Mouse (Mus musculus): ENCODE data around the gene Hivep3. TPM values are rescaled to one million over a fixed set of nuclear protein-coding genes. Genes with fewer than 3 reads are reported as not detected.

Gene Hivep3
- polyA plus RNA-seq, 1 experiment from 2014 or later: 8.2 TPM

- Histone ChIP-seq H3K4me2 (ENCODE audit: low read depth, low read length) (no peak overlapping the region), H3K27me3 (replicated peaks; ENCODE audit: control insufficient read depth, insufficient read depth, low read length) (no peaks in the 10 kb centered on the region), H3K4me1 (ENCODE audit: control insufficient read depth, insufficient read depth, low read length) (no peaks in the 10 kb centered on the region), H3K9ac (ENCODE audit: low read depth, low read length) (no peak overlapping the region), H3K27ac (replicated peaks; ENCODE audit: low read depth, low read length) (no peak overlapping the region), H3K4me3 (ENCODE audit: low read depth, low read length) (no peak overlapping the region), H3K9me3 (ENCODE audit: control insufficient read depth, low read length) (no peaks in the 10 kb centered on the region), H3K36me3 (ENCODE audit: control insufficient read depth, insufficient read depth, low read length) (no peaks in the 10 kb centered on the region)
- WGBS: 83% methylated on average over 11 of the region's 11 CpGs
- DNase-seq (ENCODE audit: low spot score) (no peak), ATAC-seq (ENCODE audit: low read depth) (no peak)
Measured at GRCm38 (mm10) chr4:119717443-119717842, 16.1 kb upstream of the Hivep3 start.

GRCm38 (mm10) chr4:119721531-119721930, 12.1 kb upstream of the Hivep3 start:
- Histone ChIP-seq H3K4me2 (ENCODE audit: low read depth, low read length) (no peak overlapping the region), H3K27ac (replicated peaks; ENCODE audit: low read depth, low read length) (no peak overlapping the region), H3K9me3 (ENCODE audit: control insufficient read depth, low read length) (no peaks in the 10 kb centered on the region), H3K4me3 (ENCODE audit: low read depth, low read length) (no peak overlapping the region), H3K9ac (ENCODE audit: low read depth, low read length) (no peak overlapping the region), H3K36me3 (ENCODE audit: control insufficient read depth, insufficient read depth, low read length) (no peaks in the 10 kb centered on the region), H3K4me1 (ENCODE audit: control insufficient read depth, insufficient read depth, low read length) (no peaks in the 10 kb centered on the region), H3K27me3 (replicated peaks; ENCODE audit: control insufficient read depth, insufficient read depth, low read length) (no peaks in the 10 kb centered on the region)
- ATAC-seq (ENCODE audit: low read depth) (no peak), DNase-seq (ENCODE audit: low spot score) (no peak)
- WGBS: 71% methylated on average over 3 of the region's 3 CpGs

- Histone ChIP-seq H3K27ac (replicated peaks; ENCODE audit: low read depth, low read length) (no peak overlapping the region), H3K27me3 (replicated peaks; ENCODE audit: control insufficient read depth, insufficient read depth, low read length) (no peaks in the 10 kb centered on the region), H3K4me3 (ENCODE audit: low read depth, low read length) (no peak overlapping the region), H3K36me3 (ENCODE audit: control insufficient read depth, insufficient read depth, low read length) (no peaks in the 10 kb centered on the region), H3K4me2 (ENCODE audit: low read depth, low read length) (no peak overlapping the region), H3K9me3 (ENCODE audit: control insufficient read depth, low read length) (no peaks in the 10 kb centered on the region), H3K9ac (ENCODE audit: low read depth, low read length) (no peak overlapping the region), H3K4me1 (ENCODE audit: control insufficient read depth, insufficient read depth, low read length) (no peaks in the 10 kb centered on the region)
- 38% methylated on average over 5 of the region's 5 CpGs for WGBS
- ATAC-seq (ENCODE audit: low read depth): no peak
- no peak for DNase-seq (ENCODE audit: low spot score)
Measured at GRCm38 (mm10) chr4:119726074-119726473, 7.5 kb upstream of the Hivep3 start.

- DNase-seq (ENCODE audit: low spot score): no peak
- H3K9me3 ChIP-seq (ENCODE audit: control insufficient read depth, low read length): no peaks in the 10 kb centered on the region
- H3K4me1 ChIP-seq (ENCODE audit: control insufficient read depth, insufficient read depth, low read length): no peaks in the 10 kb centered on the region
- H3K9ac ChIP-seq (ENCODE audit: low read depth, low read length): no peak overlapping the region
- no peak for ATAC-seq (ENCODE audit: low read depth)
- WGBS: 71% methylated on average over 2 of the region's 2 CpGs
- H3K4me3 ChIP-seq (ENCODE audit: low read depth, low read length): no peak overlapping the region
- H3K27ac ChIP-seq (replicated peaks; ENCODE audit: low read depth, low read length): no peak overlapping the region
- no peaks in the 10 kb centered on the region for H3K27me3 ChIP-seq (replicated peaks; ENCODE audit: control insufficient read depth, insufficient read depth, low read length)
- H3K4me2 ChIP-seq (ENCODE audit: low read depth, low read length): no peak overlapping the region
- H3K36me3 ChIP-seq (ENCODE audit: control insufficient read depth, insufficient read depth, low read length): no peaks in the 10 kb centered on the region
Measured at GRCm38 (mm10) chr4:119727871-119728270, 5.7 kb upstream of the Hivep3 start.

GRCm38 (mm10) chr4:119733942-119734341, 358 bp downstream of the Hivep3 start:
- Histone ChIP-seq H3K36me3 (ENCODE audit: control insufficient read depth, insufficient read depth, low read length) (no peaks in the 10 kb centered on the region), H3K4me3 (ENCODE audit: low read depth, low read length) (peak overlapping the region; percentile 75), H3K4me2 (ENCODE audit: low read depth, low read length) (peak overlapping the region; percentile 100), H3K27ac (replicated peaks; ENCODE audit: low read depth, low read length) (no peak overlapping the region), H3K9ac (ENCODE audit: low read depth, low read length) (peak overlapping the region; percentile 72), H3K9me3 (ENCODE audit: control insufficient read depth, low read length) (no peaks in the 10 kb centered on the region), H3K4me1 (ENCODE audit: control insufficient read depth, insufficient read depth, low read length) (peaks cover 4% of the 10 kb centered on the region; the same call in 1 of the 2 replicates), H3K27me3 (replicated peaks; ENCODE audit: control insufficient read depth, insufficient read depth, low read length) (peaks cover 22% of the 10 kb centered on the region)
- no peak for DNase-seq (ENCODE audit: low spot score)
- ATAC-seq (ENCODE audit: low read depth): peak; percentile 19; the same call in 1 of the 2 replicates
- WGBS: 2% methylated on average over 34 of the region's 44 CpGs

- peak overlapping the region; percentile 100 for H3K4me2 ChIP-seq (ENCODE audit: low read depth, low read length)
- peaks cover 22% of the 10 kb centered on the region for H3K27me3 ChIP-seq (replicated peaks; ENCODE audit: control insufficient read depth, insufficient read depth, low read length)
- 23% methylated on average over 4 of the region's 4 CpGs for WGBS
- peaks cover 4% of the 10 kb centered on the region; the same call in 1 of the 2 replicates for H3K4me1 ChIP-seq (ENCODE audit: control insufficient read depth, insufficient read depth, low read length)
- peak overlapping the region; percentile 75 for H3K4me3 ChIP-seq (ENCODE audit: low read depth, low read length)
- H3K9ac ChIP-seq (ENCODE audit: low read depth, low read length): peak overlapping the region; percentile 72
- no peak overlapping the region for H3K27ac ChIP-seq (replicated peaks; ENCODE audit: low read depth, low read length)
- DNase-seq (ENCODE audit: low spot score): no peak
- no peak for ATAC-seq (ENCODE audit: low read depth)
- H3K36me3 ChIP-seq (ENCODE audit: control insufficient read depth, insufficient read depth, low read length): no peaks in the 10 kb centered on the region
- H3K9me3 ChIP-seq (ENCODE audit: control insufficient read depth, low read length): no peaks in the 10 kb centered on the region
Measured at GRCm38 (mm10) chr4:119734352-119734751, 768 bp downstream of the Hivep3 start.

GRCm38 (mm10) chr4:119738641-119739040, 5.1 kb downstream of the Hivep3 start:
- no peak for DNase-seq (ENCODE audit: low spot score)
- no peak for ATAC-seq (ENCODE audit: low read depth)

GRCm38 (mm10) chr4:119739301-119740062, 5.9 kb downstream of the Hivep3 start:
- no peak for ATAC-seq (ENCODE audit: low read depth)

More at GRCm38 (mm10) chr4:119738641-119739040, 5.1 kb downstream of the Hivep3 start:
- 37% methylated on average over 4 of the region's 4 CpGs for WGBS
- Histone ChIP-seq H3K27me3 (replicated peaks; ENCODE audit: control insufficient read depth, insufficient read depth, low read length) (peaks cover 22% of the 10 kb centered on the region), H3K27ac (replicated peaks; ENCODE audit: low read depth, low read length) (no peak overlapping the region), H3K9me3 (ENCODE audit: control insufficient read depth, low read length) (no peaks in the 10 kb centered on the region), H3K4me1 (ENCODE audit: control insufficient read depth, insufficient read depth, low read length) (peaks cover 4% of the 10 kb centered on the region; the same call in 1 of the 2 replicates), H3K4me3 (ENCODE audit: low read depth, low read length) (no peak overlapping the region), H3K36me3 (ENCODE audit: control insufficient read depth, insufficient read depth, low read length) (no peaks in the 10 kb centered on the region), H3K4me2 (ENCODE audit: low read depth, low read length) (no peak overlapping the region), H3K9ac (ENCODE audit: low read depth, low read length) (no peak overlapping the region)

GRCm38 (mm10) chr4:119748341-119748740, 14.8 kb downstream of the Hivep3 start:
- Histone ChIP-seq H3K4me1 (ENCODE audit: control insufficient read depth, insufficient read depth, low read length) (no peaks in the 10 kb centered on the region), H3K9me3 (ENCODE audit: control insufficient read depth, low read length) (no peaks in the 10 kb centered on the region), H3K4me2 (ENCODE audit: low read depth, low read length) (no peak overlapping the region), H3K27me3 (replicated peaks; ENCODE audit: control insufficient read depth, insufficient read depth, low read length) (no peaks in the 10 kb centered on the region), H3K4me3 (ENCODE audit: low read depth, low read length) (no peak overlapping the region), H3K36me3 (ENCODE audit: control insufficient read depth, insufficient read depth, low read length) (no peaks in the 10 kb centered on the region), H3K27ac (replicated peaks; ENCODE audit: low read depth, low read length) (no peak overlapping the region), H3K9ac (ENCODE audit: low read depth, low read length) (no peak overlapping the region)
- ATAC-seq (ENCODE audit: low read depth) (no peak), DNase-seq (ENCODE audit: low spot score) (no peak)
- 92% methylated on average over 2 of the region's 2 CpGs for WGBS

More at GRCm38 (mm10) chr4:119739301-119740062, 5.9 kb downstream of the Hivep3 start:
- DNase-seq (ENCODE audit: low spot score): peak; percentile 3
- no peak overlapping the region for H3K4me2 ChIP-seq (ENCODE audit: low read depth, low read length)
- no peak overlapping the region for H3K27ac ChIP-seq (replicated peaks; ENCODE audit: low read depth, low read length)
- H3K4me3 ChIP-seq (ENCODE audit: low read depth, low read length): no peak overlapping the region
- no peak overlapping the region for H3K9ac ChIP-seq (ENCODE audit: low read depth, low read length)
- H3K4me1 ChIP-seq (ENCODE audit: control insufficient read depth, insufficient read depth, low read length): no peaks in the 10 kb centered on the region
- no peaks in the 10 kb centered on the region for H3K36me3 ChIP-seq (ENCODE audit: control insufficient read depth, insufficient read depth, low read length)
- H3K9me3 ChIP-seq (ENCODE audit: control insufficient read depth, low read length): no peaks in the 10 kb centered on the region
- H3K27me3 ChIP-seq (replicated peaks; ENCODE audit: control insufficient read depth, insufficient read depth, low read length): peaks cover 14% of the 10 kb centered on the region
- 37% methylated on average over 9 of the region's 9 CpGs for WGBS
